Mouse (Mus musculus) heart, postnatal 0 days (tissue): ENCODE results near the gene Rai14.

ENCODE experiments used
- CTCF ChIP-seq: IDR thresholded peaks from 2 replicates; pipeline ENCODE4 v1.5.1; 2016; ENCODE audit warnings: antibody characterized with exemption, control low read depth, low read depth
- EP300 ChIP-seq: IDR thresholded peaks from 2 replicates; pipeline ENCODE4 v1.6.1; 2016; ENCODE audit warnings: antibody characterized with exemption, low read depth

- no peak for TF ChIP-seq CTCF
- TF ChIP-seq EP300 = no peak
Measured at GRCm38 (mm10) chr15:10611040-10611439, 103.4 kb downstream of the Rai14 start.
